Mouse (Mus musculus): Measurements from ENCODE around the gene Lipe.

DNA sequence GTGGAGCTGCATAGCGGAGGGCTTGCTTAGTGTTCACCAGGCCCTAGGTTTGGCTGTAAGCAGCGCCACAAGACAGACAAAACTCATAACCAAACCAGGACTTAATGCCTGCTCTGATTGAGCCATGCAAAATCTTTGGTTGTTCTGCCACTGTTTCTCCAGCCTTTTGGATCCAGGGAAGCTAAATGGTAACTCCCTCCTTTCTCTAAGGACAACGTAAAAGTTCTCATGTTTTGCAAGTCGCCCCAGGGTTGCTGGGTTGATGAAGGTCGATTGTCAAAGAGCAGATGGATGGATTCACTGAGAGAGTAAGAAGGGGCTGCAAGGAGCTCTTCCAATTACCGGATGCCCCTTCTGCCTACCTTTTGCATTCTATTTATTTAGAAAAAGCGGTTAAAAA, 3.8 kb downstream of the Lipe start:
- no peak for TF ChIP-seq GATA1 (IDR thresholded peaks at IDR 0.05; ENCODE audit: borderline replicate concordance, low read length)
- no peak for TF ChIP-seq FLI1 (IDR thresholded peaks at IDR 0.05; ENCODE audit: low read length)

All from megakaryocyte, embryonic 14.5 days (primary cell).